Mouse (Mus musculus): ENCODE measurements at regions not wholly inside any gene's neighbourhood (a gene's known extent, or its start where the extent isn't known, plus 50 kb on each side); places are given as distances from the start of the nearest gene placed in this dataset.

DNA sequence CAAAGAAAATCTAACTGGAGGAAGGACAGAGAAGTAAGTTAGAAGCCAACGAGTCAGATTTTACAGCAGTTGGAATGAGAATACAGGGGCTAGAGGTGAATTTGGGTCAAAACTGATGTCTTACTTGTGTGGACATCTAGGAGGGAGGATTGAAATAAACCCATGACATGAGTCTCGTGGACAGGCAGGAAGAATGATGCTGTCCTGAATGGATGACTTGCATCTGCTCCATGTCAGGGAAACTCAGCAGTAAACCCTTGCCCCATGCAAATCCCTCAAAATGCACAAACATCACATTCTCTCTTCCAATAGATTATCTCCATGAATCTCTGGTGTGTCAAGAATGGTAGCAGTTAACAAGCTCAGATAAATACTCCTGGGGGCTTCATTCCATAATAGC lies 729.1 kb downstream of the Dhx35 start:
- DNase-seq (ENCODE audit: low spot score in 2 of 2), result no peak

DNA sequence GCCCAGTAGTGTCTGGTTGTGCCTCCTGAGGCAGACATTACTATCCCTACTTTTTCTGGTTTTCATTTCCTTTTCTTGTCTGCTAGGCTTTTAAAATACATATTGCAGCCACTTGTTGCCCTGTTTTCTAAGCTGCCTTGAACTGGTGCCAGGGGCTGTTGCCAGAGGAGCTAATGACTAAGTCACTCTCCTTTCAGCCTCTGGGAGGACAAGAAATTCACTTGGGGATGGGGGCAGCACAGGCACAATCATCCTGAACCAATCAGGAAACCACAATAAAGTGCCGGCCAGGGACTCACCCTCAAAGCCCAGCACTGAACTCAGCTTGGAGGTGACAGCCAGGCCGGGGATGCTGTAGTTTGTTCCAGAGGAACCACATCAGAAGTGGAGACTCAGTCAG lies 740.3 kb downstream of the Dhx35 start:
- DNase-seq (ENCODE audit: low spot score in 2 of 2), result peak in 1 of 2 experiments; percentile 16

DNA sequence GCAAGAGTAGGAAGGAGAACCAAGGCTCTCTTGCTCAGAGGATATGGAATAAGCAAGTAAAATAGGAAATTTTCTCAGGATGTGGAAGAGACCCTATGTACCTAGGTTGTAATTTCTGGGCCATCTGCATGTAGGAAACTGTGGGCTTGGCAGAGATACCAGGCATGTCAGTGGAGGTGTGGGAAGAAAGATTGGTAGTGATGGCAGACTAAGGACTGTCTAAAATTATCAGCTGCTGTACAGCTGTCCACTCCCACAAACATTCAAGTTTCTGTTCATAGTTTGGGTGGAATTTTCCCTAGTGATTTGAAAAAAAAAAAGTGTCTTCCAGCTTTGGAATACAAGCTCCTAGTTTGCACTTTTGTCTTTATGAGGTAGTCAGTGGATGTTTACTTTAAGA lies 744.7 kb downstream of the Dhx35 start:
- DNase-seq (ENCODE audit: low spot score in 2 of 2), result no peak

DNA sequence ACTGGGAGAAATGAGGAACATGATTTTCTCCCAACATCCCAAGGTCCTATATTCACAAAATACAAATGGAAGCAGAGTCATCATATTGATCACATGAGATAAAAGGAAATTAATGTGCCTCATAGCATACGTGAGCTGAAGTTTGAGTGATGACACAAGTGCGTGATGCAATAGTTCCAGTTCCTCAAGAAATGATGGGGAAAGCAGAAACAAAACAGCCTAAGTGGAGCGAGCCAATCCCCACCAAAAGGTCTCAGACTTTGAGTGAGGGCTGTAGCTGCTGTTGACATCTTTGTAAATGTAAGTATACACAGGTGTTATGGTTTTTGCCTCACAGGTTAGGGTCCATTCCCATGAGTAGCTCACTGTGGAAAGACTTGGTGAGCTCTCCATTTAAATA lies 763.0 kb downstream of the Dhx35 start:
- DNase-seq (ENCODE audit: low spot score in 2 of 2), result no peak

DNA sequence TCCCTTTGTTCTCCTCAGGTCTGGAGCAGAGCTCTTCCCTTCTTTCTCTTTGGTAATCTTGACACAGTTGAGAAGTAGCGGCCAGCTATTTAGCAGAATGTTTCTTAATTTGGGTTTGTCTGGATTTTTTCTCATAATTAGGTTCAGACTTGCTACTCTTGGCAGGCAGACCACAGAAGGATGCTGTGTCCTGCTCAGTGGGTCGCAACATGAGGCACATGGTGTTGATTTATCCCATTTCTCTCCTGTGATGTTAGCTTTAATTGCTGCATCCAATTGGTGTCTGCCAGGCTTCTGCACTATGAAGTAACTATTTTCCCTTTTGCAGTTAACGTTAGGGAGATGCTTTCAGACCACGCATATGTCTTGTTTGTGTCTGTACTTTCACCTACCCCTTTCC lies 768.7 kb downstream of the Gm826 start:
- no peak for DNase-seq (ENCODE audit: low spot score in 2 of 2)

DNA sequence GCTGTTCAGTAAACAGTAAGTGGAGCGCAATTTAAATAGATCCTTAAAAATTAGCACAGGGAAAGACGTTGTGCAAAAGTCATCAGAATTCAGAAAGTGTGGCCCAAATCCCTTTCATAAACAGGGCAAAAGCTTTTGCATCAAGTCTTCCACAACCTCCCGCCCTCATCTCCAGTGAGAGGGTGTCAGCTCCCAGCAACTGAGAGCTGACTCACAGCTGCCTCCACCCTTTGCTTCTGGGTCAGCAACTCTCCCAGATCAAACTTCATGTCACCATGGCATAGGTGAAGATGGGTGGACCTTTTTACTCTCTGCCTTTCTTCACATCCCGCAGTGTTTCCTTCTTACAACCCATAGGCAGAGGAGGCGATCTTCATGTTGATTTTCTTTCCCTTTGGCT lies 768.0 kb downstream of the Gm826 start:
- no peak for DNase-seq (ENCODE audit: low spot score in 2 of 2)

DNA sequence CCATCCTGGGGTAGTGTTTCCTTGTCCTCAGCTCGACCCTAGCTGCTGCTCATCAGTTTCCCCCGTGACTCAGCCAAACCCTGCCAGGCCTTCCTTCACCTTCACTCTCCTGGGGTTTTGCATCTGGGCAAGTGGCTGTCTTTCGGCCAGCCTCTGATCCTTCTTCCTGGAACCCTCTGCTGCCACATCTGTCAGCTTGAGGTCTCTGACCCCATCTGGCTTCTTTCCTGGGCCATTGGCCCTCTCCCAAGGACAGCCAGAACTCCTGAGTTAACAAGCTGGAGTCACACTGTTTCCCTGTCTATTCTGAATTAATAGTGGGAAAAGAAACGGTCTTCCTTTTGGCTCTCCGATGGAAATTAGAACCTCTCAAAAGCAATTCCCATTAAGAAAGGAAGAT lies 767.5 kb downstream of the Gm826 start:
- DNase-seq (ENCODE audit: low spot score in 2 of 2), result peak in 1 of 2 experiments; percentile 12

DNA sequence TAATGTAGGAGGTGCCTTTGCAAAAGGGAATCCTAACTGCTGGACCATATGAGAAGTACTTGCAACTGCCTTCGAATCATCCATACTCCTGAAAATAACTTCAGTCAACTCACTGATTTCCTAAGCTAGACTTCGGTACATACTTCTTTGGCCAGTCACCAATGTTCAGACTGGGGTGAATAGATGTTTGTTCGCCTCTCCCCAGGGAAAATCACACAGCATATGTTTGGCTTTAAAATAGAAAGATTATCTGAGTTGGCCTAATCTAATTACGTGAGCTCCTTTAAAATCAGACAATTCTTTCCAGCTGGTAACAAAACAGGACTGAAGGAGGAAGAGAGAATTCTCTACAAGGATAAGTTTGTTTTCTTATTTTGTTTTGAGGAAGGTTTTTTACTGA lies 765.6 kb downstream of the Gm826 start:
- DNase-seq (ENCODE audit: low spot score in 2 of 2), result no peak

DNA sequence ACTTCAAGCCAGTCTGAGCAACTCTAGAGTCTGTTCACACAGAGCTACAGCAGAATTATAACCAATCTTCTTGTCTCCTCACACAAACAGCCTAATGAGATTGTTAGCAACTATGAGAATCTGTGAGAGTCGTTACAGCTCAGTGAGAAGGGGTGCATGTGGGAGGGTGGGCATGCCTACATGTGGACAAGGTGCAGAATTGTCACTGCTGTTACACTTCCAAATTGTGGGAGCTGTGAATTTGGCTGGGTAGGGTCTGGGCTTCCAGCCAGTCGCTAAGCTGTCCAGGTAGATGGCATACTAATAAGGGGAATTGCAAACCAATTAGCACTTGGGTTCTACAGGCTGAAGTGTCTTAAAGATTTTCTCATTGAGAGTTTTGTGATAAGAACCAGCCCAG lies 762.1 kb downstream of the Gm826 start:
- no peak for DNase-seq (ENCODE audit: low spot score in 2 of 2)

DNA sequence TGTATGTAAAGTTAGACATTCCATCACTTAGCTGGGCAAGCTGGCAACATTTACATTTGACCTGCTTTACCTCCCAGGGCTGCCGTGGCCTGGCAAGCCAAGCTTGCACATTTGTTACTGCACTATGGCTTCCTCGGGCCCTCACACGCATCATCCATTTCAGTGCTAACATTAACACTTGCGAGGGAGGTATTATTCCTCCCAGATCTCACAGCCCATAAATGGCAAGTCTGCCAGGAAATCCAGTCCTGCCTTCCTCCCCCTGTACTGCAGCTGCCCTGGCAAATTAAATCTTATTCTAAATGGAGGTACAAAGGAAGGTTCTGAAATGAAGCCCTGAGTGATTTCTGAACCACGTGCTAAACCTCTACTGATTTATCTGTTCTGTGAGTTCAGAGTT lies 758.7 kb downstream of the Gm826 start:
- no peak for DNase-seq (ENCODE audit: low spot score in 2 of 2)

DNA sequence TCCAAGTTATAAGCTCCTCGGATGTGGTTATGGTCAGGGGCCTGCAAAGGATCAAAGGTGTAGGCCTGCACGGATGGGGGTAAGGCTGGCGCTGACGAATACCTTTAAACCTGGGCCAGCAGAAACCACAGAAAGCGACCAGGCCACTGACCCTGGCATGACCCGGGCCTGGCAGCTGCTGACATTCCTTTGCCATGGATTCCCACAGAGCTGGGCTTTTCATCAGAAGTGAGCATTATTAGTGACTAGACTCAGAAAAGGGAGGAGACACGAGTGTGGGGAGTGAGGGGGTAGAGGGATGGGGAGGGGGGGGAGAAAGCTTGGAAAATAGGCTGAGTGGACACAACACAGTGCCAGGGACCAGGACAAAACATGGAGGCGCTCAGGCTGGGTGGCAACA lies 750.9 kb downstream of the Gm826 start:
- DNase-seq (ENCODE audit: low spot score in 2 of 2), result no peak

DNA sequence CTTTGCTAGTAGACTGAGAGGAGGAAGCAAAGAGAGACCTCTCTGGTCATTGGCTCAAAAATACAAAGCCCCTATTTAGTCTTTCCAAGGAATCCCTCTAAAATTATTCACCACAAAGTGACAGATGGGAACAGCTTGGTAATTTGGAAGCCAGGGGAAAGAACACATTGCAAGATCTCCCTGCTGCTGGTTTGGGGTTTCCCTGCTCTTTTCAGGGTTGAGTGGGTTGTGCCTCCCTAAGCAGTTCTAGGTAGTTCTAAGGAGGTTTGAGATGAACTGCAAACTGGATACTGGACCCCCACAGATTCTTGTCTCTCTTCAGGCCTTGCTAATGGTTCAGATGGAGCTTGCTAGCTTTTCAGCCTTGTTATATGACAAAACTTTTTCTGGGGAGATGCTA lies 749.3 kb downstream of the Gm826 start:
- no peak for DNase-seq (ENCODE audit: low spot score in 2 of 2)

DNA sequence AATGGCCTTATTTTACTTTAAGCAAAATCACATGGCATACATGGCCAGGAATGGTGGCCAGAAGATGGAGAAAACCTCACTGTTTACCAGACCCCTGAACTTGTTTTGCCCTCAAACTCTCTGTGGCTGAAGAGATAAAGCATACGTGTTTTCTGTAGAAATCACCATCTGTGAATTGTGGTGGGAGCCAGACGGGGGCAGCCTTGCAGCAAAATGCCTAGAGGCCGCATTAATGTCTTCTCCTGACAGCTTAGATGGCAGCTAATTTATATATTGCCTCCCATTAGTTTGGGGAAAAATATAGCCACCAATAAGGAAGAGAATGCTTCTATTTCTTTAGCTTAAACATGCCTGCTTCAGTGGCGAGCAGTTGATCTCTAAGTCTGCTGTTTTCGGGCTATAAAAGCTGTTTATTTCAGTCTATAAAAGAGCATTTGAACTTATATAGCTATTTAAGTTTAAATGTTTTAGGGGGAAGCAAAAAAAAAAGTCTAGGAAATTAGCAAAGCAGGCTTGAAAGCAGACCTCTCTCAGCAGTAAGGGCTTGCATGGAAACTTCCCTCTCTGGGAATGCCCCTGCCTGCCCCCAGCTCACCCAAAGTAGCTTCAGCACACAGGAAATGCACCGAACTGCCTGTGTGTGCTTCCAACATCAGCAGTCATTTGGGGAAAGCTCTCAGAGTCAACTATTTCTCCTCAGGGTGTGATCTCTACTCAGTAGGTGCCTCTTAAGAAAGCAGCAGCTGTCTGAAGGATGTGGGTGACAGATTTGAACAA lies 747.1 kb downstream of the Gm826 start:
- DNase-seq (ENCODE audit: low spot score in 2 of 2), result peak in 1 of 2 experiments; percentile 25

DNA sequence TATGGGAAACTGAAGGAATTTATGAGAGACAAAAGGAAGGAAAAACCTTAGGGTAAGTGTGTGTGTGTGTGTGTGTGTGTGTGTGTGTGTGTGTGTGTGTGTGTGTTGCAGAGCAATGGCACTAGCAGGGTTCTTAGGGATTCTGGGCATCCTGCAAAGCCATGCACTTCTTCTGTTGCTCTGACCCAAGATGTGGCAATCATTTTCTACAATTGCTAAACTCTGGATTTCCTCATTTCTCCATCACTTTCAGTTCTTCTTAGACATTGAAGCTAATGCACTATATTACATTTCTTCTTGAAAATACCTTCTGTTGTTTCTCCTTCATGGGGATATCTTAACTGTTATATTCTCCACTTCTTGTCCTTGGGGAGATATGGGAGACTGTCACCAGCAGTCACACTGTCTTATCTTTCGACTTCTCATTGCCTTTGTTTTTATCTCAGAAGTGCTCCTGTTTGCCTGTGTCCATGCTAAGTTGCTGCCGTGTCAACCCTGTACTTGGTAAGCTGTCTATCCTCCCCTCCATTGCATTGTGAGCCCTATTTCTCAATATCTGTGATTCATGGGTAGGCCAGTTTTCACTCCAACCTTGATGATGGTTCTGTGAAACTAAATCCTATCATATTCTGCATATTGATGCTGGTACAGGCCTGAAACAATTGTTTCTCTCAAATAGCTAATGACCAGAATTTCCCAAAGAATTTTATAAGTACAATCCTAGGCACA lies 742.4 kb downstream of the Gm826 start:
- no peak for DNase-seq (ENCODE audit: low spot score in 2 of 2)

DNA sequence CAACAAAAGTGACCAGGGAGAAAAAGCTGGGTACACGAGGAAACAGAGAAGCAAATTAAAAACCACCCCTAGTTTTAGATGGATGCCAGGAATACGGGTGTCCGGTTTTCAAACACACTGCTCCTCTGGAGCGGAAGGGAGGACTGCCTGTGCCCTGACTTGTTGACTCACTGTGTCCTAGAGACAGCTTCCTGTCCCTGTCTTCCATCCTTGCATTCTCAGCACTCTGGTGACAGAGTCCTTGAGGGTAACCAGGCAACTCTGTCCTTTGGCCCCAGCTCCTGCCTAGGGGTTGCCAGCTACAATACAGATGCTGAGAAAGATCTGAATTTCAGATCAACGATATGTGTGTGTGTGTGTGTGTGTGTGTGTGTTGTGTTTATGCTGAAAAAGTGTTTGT lies 741.1 kb downstream of the Gm826 start:
- no peak for DNase-seq (ENCODE audit: low spot score in 2 of 2)

DNA sequence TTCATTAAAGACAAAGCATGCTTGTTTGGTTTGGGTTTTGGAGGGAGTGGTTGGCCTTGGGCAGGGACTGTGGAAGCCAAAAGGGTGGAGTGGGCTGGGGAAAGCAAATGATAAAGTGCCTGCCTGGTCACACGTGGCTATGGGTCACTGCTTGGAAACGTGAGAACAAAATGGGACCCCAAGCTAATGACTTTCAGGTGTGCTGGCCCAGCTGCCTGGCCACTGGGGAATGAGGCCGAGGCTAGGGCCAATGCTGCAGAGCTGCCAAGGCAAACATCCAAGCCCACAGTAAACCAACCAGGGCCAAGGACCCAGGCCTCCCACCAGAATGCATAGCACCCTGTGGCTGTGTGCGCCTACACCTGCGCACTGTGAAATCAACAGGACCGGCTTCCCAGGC lies 737.7 kb downstream of the Gm826 start:
- DNase-seq (ENCODE audit: low spot score in 2 of 2), result no peak

DNA sequence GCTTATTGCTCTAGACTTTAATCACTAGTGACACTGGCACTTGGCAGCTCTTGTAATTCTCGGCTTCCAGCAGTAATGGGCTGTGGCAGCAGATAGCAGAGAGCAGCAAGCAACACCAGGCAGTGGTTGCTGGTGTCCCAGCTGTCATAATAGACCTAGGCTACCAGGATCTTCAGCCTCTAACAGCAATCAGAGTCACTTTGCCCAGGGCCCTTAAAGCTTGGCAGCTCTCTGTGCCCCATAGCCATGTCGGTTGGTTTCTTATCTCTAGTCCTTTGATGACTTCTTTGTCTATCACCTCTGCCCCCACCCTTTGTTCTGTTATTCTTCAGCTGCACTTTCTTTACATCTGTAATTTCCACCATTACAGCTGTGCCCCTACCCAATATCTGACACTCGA lies 735.9 kb downstream of the Gm826 start:
- DNase-seq (ENCODE audit: low spot score in 2 of 2), result no peak

DNA sequence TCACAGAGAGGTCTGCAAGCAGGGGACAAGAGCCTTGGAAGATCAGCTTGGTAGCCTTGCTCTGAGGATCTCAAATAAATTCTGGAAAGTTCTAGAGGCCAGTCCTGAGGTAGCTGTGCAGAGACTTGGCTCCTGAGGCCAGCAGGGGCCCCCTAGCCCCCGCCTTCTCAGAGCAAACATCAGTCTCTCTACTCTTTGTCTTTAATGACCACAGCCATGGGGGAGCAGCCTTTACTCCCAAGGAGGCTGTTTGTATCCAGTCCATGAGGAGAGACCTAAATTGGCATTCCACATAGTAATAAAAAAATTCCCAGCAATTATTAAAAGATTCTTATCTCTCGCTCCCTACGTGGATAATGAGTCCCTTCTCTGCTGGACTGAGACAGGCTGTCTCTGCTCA lies 726.8 kb downstream of the Gm826 start:
- no peak for DNase-seq (ENCODE audit: low spot score in 2 of 2)

DNA sequence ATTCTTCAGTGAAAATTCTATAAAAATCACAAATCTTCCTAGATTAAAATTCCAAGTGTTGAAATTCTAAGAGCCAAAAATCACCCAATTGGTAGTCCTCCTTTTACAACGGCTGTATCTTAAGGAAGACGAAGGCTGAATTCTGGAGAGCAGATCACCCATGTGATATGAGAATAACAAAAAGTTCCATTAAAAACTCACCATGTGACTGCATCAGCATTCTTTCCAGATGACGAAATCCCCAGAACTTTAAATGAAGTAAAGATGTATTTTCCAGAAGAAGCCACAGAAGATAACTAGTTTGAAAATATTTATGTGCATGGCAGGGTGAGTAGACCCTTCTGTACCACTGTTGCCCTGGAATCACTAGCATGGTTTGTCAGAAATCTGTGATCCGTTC lies 723.5 kb downstream of the Gm826 start:
- DNase-seq (ENCODE audit: low spot score in 2 of 2), result no peak

DNA sequence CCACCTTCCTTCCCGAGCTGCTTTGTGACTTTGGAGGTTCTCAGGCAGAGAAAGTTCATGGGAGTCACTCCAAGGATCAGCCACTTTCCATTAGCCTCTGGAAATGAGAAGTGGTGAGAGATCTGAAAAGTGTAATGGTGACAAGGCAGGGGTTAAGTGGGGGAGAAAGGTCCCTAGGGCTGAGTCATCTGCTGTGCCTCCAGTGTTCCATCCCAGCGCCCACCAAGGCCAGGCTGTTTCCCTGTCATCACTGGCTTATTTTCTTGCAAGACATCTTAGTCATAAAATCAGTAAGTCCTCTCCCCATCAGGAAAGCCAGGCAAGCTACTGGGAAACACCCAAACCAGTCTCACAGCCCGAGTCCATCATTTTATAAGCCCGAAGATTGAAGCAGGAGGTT lies 717.3 kb downstream of the Gm826 start:
- no peak for DNase-seq (ENCODE audit: low spot score in 2 of 2)

DNA sequence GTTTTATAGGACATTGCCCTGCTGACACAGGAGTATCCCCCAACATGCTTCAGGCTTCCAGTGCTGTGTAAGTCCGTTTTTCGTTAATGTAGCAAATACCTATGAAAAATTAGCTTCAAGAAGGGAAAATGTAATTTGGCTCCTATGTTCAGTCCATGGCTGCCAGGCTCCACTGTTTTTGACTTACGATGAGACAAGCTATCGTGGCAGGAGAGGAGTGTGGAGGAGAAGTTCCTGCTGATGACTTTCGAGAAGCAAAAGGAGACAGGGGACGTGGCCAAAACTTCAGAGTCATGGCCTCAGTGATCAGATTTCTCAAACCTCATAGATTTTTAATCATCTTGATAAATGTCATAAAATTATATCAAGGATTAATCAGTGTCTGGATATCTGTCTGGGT lies 712.7 kb downstream of the Gm826 start:
- DNase-seq (ENCODE audit: low spot score in 2 of 2), result no peak

DNA sequence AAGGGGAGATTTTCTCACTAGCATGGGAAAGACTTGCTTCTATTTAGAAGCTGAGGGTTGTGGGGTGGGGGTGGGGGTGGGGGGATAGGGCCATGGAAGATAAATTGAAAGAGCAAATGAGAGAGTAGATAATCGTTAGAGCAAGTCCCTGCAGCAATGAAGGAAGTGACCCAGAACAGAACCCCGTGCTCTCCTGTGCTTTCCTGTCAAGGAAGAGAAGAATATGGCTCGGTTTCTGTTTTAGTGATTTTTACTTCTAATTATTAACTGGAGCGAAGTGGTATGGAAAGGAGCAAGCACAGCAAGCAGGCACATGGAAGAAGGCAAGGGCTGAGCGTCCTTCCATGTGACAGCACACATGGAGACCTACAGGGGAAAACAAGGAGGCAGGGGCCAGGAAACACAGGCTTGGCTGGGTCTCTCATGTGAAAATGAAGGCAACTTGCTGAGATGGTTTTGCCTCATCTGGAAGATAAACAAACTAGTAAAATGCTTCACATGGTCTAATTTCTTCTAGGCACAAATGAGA lies 711.8 kb downstream of the Gm826 start:
- no peak for DNase-seq (ENCODE audit: low spot score in 2 of 2)

DNA sequence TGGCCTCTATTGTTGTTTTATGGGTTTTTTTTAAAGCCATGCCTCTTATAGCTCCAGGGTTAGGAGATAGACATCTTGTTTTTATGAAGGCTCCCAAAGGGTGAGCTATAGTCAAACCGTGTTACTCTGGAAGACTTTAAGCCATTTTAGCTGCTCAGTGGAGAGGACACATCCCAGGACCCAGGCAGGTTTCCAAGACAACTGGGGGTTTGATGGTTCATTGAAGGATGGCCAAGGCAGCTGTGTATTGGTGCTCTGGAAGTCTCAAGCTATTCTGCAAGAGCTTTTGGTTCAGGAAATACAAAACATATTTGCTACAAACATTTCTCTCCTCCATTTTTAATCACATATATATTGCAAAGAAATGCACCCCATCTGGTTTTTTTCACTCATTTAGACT lies 708.7 kb downstream of the Gm826 start:
- no peak for DNase-seq (ENCODE audit: low spot score in 2 of 2)
